Mouse (Mus musculus): ENCODE data around the gene Igflr1. TPM values are rescaled to one million over a fixed set of nuclear protein-coding genes. Genes with fewer than 3 reads are reported as not detected.

The Igflr1 gene
- total RNA-seq, 1 experiment from 2014 or later = 1.8 TPM

GRCm38 (mm10) chr7:30553021-30553589, 12.1 kb upstream of the Igflr1 start:
- no peak for ATAC-seq (replicated peaks; ENCODE audit: low read depth, poor library complexity, severe bottlenecking)

- ATAC-seq (replicated peaks; ENCODE audit: low read depth, poor library complexity, severe bottlenecking) = no peak
Measured at GRCm38 (mm10) chr7:30553810-30554584, 11.2 kb upstream of the Igflr1 start.

DNA sequence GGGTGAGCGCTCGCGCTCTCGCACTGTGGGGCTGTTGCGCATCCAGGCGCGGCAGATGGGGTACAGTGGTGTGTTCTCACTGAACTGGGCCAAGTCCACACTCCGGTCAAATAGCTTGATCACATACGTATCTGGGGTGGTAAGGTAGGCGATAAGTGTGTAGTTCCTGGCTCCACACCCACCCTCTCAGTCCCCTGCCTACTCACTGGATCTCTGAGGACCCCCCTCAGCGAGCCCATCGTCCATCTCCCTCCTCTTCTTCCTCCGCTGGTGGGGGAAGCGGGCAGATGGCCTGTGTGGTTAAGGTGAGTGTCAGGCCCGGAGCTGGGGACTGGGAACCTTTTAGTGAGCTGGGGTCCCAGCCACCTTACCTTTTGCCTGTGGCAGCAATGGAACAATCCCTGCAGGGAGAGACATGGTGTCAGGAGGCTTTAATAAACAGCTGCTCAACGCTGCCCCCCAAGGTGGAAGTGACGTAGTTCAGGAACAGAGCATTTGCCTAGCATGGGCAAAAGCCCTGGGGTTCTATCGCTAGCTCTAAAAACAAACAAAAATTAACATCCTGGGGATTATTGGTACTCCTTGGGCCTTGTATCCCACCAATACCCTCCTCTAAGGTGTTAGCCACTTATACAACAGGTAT, 8.2 kb upstream of the Igflr1 start:
- no peak for ATAC-seq (replicated peaks; ENCODE audit: low read depth, poor library complexity, severe bottlenecking)

DNA sequence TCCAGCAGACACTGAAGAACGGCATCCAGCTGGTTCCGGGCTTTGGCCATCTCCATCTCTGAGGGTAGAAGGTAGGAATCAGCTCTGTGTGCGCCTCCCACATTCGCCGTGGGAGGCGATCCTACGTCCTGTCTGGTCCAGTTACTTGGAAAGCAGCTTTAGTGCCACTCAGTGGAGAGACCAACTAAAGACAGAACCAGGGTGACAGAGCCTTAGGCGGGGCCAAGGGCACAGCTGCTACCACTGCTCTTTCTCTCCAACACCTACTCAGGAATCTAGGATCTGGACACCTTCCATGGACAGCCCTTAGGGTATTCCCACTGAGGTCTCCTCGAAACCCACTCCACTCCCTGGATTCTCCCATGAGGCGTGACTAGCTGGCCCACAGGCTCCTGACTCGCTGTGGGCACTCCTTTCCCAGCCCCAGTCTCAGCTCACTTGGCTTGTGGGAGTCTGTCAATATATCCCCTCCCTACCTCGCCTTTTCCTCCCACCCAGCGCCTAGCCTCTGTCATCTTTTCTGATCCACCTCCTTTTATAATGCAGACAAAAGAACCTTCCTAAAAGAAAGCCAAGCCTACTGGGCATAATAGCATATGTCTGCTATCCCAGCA, 7.2 kb upstream of the Igflr1 start:
- no peak for ATAC-seq (replicated peaks; ENCODE audit: low read depth, poor library complexity, severe bottlenecking)

- ATAC-seq (replicated peaks; ENCODE audit: low read depth, poor library complexity, severe bottlenecking) = no peak
Measured at GRCm38 (mm10) chr7:30558656-30559442, 6.4 kb upstream of the Igflr1 start.

DNA sequence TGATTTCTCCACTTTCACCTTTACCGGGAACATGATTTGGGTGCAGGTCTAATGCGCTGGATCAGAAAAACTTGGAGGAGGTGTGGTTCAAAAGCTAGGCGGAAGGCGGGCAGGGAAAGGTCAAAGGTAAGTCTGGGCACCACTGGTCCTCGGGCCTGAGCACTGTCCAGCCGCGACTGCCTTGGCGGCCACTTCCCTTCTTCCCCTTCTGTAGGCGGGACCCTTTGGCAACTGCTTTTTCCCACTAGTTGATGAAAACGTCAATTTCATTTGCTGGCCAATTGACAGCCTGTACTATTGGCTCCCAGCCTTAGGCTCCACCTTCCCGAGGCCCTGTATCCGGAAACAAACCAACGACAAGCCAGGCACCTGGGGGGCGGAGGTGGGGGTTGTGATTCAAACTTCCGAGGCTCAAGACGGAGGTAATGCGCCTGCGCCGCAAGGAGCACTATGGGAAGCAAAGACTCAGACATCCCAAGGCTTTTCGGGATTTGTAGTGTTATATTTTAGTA, 5.7 kb upstream of the Igflr1 start, which contains the start of gene Lin37:
Gene Lin37, minus strand, starts transcription at position 396 of the 512 bp plus-strand sequence.
- ATAC-seq (replicated peaks; ENCODE audit: low read depth, poor library complexity, severe bottlenecking) = peak; percentile 79

GRCm38 (mm10) chr7:30560296-30560695, 4.9 kb upstream of the Igflr1 start:
- ATAC-seq (replicated peaks; ENCODE audit: low read depth, poor library complexity, severe bottlenecking) = no peak

DNA sequence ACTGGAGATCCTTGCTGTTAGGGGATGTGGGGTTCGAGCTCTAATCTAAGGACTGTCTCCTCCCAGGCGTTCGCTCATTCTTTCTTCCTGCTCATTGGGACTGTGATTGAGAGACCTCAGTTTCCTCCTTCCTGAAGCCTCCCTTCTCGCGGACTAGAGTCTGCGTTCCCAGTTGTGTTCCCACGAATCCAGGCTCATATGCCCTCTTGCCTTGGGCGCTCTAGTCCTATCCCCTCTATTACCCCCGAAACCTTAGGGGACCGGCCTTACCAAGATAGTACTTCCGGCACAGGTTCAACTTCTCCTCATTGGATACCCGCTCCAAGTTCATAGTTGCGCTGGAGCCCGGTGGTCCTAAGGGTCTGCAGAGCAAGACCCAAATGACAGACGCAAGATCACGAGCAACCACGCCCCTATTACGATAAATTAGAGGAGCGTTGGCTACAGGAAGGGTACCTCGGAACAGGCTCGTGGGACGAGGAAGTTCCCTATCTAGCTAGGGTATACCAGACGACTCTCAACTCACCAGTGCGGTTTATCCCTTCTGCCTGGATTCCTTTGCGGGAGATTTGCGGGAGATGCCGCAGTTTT, 2.6 kb upstream of the Igflr1 start:
- peak; percentile 9; the same call in 1 of the 2 replicates for ATAC-seq (replicated peaks; ENCODE audit: low read depth, poor library complexity, severe bottlenecking)

GRCm38 (mm10) chr7:30563117-30563905, 1.9 kb upstream of the Igflr1 start, which contains the start of the genes U2af1l4, Gm49396 and Psenen:
Gene U2af1l4 (plus strand): TSS chr7:30563301.
Gene Gm49396 (plus strand): TSS chr7:30563344.
Gene Psenen (minus strand): TSS chr7:30563627.
- ATAC-seq (replicated peaks; ENCODE audit: low read depth, poor library complexity, severe bottlenecking) = peak; percentile 64

GRCm38 (mm10) chr7:30563906-30564280, 1.3 kb upstream of the Igflr1 start:
- ATAC-seq (replicated peaks; ENCODE audit: low read depth, poor library complexity, severe bottlenecking) = no peak

GRCm38 (mm10) chr7:30566033-30566432, 806 bp downstream of the Igflr1 start:
- ATAC-seq (replicated peaks; ENCODE audit: low read depth, poor library complexity, severe bottlenecking) = no peak

GRCm38 (mm10) chr7:30567555-30567954, 2.3 kb downstream of the Igflr1 start:
- ATAC-seq (replicated peaks; ENCODE audit: low read depth, poor library complexity, severe bottlenecking) = no peak

DNA sequence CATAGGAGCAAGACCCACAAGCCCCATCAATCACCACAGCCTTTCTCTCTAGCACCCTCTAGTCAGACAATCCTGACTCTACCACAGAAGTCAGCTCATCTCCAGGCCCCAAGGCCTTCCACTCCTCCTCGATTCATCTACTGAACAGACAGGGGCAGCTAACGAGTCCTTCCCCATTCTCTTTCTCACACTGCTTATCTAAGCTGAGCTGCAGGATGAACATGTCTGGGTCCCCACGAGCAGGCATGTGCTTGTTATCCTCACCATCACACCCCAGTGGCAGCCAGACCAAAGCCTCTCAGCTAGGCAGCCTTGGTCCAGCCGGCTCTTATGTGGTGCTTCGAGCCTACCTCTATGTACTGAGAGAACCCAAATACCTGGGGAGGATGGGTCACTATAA, 7.2 kb downstream of the Igflr1 start:
- no peak for ATAC-seq (replicated peaks; ENCODE audit: low read depth, poor library complexity, severe bottlenecking)

DNA sequence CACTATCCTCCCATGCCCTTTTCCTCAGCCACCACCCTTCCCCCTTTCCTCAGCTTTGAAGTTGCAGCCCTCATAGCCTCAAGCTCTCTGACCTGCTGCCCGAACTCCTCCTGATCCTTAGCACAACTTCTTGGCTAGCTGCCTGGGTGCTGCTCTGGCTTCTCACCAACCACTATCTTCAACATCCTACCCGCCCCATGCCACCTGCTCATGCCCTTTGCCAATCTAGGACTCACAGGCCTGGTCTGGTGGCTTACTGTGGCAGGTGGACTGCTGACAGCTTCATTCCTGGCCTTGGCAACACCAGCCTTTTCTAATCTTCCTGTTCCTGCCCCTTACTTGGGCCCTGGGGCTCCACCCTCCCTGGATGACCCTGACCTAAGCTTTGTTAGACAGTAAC, 7.7 kb downstream of the Igflr1 start:
- peak; percentile 65; the same call in 1 of the 2 replicates for ATAC-seq (replicated peaks; ENCODE audit: low read depth, poor library complexity, severe bottlenecking)

DNA sequence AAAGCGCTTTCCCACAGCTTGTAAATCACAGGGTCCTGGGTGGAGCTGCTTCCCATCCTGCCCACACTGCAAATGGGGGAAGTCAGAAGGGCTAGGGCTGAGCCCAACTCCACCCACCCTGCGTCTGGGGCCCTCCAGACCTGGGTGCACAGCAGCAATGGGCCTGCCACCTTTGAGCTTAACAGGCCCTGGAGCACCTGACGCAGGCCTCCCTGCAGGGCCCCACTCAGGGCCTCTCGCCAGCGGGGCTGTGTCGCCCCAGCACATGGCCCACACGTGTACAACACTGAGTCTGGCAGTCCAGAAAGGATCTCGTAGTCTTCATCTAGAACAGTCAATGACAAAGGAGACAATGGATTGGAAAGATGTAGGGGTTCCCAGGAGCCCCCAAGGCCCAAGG, 14.7 kb downstream of the Igflr1 start:
- no peak for ATAC-seq (replicated peaks; ENCODE audit: low read depth, poor library complexity, severe bottlenecking)

GRCm38 (mm10) chr7:30581547-30581946, 16.3 kb downstream of the Igflr1 start:
- no peak for ATAC-seq (replicated peaks; ENCODE audit: low read depth, poor library complexity, severe bottlenecking)

DNA sequence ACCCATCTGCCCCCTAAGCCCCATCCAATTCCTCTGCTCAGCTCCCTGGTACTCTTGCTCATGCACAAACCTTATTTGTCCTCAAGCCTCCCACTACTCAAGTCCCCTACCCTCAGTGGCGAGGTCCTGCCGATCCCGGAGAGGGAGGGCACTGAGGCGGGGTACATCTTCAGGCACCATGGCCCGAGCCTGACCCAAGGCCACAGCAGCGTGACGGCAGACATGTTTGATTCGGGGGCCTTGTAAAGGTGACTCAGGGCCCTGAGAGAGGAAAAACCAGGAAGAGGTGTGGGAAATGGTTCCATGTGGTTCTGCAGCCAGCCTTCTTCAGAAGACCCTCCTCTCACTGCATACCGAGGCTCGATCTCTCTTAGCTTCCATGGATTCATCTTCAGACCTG, 19.1 kb downstream of the Igflr1 start:
- no peak for ATAC-seq (replicated peaks; ENCODE audit: low read depth, poor library complexity, severe bottlenecking)

GRCm38 (mm10) chr7:30585170-30585569, 19.9 kb downstream of the Igflr1 start:
- ATAC-seq (replicated peaks; ENCODE audit: low read depth, poor library complexity, severe bottlenecking) = no peak

Data from common myeloid progenitor, adult 5-6 weeks (primary cell).